Mouse (Mus musculus) lung, adult 18-20 months (tissue): ENCODE data around the gene Mia2.
"Not testable (repeated sequence)": the region's sequence is repeated elsewhere in the genome, so short reads cannot be mapped to it uniquely, and the experiment has no call there.

Source experiments
- DNase-seq, 2 experiments: peaks; one replicate each; pipeline ENCODE4 v3.0.0; 2022; ENCODE audit warnings: mixed read lengths in 2 of 2

The Mia2 gene

GRCm38 (mm10) chr12:59169935-59170334 lies 74.3 kb downstream of the Mia2 start:
- no peak for DNase-seq

GRCm38 (mm10) chr12:59177814-59178213 lies 82.2 kb downstream of the Mia2 start:
- no peak for DNase-seq

GRCm38 (mm10) chr12:59188086-59188682 lies 92.6 kb downstream of the Mia2 start:
- no peak for DNase-seq

DNA sequence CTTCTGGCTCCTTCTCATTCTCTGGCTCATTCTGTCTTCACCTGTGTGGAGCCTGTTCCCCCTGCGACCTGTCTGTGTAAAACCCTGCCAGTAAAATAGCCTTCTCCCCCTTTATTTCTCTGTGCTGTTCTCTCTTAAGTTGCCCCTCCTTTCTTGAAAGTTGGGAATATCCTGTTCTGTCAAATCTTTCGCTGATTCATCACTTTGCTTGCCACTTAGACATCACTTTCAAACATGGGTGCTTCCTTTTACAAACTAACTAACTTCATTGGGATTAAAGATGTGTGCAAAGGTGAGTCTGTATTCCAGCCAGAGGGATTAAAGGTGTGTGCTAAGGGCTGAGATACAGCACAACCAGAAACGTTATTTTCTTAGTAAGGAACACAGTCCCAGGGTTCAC lies 98.0 kb downstream of the Mia2 start:
- DNase-seq, result no peak

GRCm38 (mm10) chr12:59194341-59195003 lies 98.9 kb downstream of the Mia2 start:
- no peak for DNase-seq

DNA sequence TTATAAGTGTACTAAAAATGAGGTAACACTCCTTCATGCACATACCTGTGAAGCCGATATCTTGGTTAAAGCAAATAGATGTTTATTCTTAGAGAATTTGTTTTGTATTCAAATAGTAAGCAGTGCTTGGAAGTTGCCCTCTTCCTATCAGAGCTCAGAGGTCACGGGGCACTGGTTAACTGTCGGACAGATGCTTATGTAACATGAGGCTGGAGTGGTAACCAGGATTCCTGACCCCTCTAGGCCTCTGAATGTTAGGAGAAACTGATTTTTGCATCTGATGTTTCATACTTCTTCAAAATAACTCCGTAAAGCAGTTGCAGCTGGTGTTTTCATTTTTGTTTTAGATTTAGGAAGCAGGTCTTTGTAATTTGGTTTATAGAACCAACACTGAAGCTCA lies 99.5 kb downstream of the Mia2 start:
- DNase-seq, result no peak

GRCm38 (mm10) chr12:59195941-59196340 lies 100.3 kb downstream of the Mia2 start:
- no peak for DNase-seq

DNA sequence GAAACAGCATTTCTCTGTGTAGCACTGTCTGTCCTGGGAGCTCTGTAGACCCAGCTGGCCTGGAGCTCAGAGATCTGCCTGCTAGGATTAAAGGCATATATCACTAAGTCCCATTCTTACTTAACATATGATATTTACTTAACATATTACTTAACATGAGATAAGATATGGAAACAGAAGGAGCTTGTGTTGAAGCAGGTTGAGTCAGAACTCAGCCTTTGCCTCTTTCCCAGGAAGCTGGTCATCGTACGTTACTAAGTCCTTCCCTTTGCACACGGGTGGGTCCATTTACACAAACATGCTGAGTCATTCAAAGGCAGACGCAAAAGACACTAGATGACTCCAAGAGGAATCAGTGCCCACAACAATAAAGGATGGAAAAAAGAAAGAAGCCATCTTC lies 103.2 kb downstream of the Mia2 start:
- DNase-seq, result no peak

DNA sequence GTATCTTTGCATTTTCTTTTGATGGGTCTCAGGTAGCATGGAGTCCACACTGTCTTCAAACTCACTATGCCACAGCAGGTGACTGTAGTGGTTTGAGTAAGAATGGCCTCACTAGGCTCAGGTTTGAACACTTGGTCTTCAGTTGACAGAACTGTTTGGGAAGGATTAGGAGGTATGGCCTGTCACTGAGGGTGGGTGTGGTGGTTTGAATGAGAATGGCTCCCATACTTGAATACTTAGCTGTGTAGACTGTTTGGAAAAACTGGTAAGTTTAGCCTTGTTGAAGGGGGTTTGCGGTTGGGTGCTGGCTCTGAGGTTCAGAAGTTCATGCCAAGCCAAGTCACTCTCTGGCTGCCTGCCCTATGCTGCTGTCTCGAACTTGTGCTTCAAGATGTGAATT lies 103.8 kb downstream of the Mia2 start:
- DNase-seq, result no peak

DNA sequence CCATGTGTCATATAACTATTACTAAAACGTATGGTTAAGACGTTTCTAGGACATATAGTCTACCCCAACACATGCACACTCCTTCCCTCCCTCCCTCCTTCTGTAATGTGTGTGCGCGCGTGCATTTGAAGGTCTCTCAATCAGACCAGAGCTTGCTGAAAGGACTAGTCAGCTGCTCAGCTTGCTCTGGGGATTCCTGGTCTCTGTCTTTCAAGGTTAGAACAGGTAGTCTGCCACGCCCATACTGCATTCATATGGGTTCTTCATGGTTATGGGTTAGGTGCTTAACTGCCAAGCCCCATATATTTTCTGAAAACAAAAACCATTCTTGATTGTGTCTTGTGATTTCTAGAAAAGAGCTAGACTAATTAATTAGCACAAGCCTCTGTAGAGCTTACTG lies 110.0 kb downstream of the Mia2 start:
- DNase-seq, result no peak

GRCm38 (mm10) chr12:59206208-59206999 lies 110.8 kb downstream of the Mia2 start:
- no peak for DNase-seq

- no peak for DNase-seq
Observed at GRCm38 (mm10) chr12:59207000-59207390, 111.4 kb downstream of the Mia2 start.

DNA sequence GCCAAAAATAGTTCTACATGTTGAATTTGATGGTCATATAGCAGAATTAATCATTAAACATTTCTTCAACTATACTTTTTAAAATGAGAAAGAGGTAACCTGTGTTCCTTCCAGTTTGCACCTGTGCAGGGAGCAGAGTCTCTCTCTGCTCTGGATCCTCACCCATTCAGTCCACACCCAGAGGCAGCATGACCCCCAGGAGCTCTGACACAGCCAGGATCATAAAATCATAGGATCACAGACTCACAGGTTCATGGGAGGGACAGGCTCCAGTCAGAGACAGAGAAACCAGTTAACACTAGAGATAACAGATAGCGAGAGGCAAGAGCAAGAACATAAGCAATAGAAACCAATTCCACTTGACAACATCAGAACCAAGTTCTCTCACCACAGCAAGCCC lies 112.2 kb downstream of the Mia2 start:
- DNase-seq, result no peak

GRCm38 (mm10) chr12:59216176-59216575 lies 120.6 kb downstream of the Mia2 start:
- no peak for DNase-seq

GRCm38 (mm10) chr12:59216676-59217266 lies 121.2 kb downstream of the Mia2 start:
- DNase-seq, result no peak

DNA sequence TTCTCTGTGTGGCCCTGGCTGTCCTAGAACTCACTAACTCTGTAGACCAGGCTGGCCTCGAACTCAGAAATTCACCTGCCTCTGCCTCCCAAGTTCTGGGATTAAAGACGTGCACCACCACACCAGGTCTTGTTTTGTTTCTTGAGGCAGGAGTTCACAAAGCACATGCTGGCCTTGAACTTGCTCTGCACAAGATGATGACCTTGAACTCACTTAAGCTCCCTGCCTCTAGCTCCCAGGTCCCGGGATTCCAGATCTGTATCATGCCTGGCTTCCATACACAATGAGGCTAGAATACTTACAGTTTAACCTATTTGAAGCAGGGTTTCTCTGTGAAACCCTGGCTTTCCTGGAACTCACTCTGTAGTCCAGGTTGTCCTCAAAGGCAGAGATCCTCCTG lies 121.7 kb downstream of the Mia2 start:
- no peak for DNase-seq

- DNase-seq, result peak; percentile 21 to 22
Observed at GRCm38 (mm10) chr12:59218640-59219321, 123.2 kb downstream of the Mia2 start.

DNA sequence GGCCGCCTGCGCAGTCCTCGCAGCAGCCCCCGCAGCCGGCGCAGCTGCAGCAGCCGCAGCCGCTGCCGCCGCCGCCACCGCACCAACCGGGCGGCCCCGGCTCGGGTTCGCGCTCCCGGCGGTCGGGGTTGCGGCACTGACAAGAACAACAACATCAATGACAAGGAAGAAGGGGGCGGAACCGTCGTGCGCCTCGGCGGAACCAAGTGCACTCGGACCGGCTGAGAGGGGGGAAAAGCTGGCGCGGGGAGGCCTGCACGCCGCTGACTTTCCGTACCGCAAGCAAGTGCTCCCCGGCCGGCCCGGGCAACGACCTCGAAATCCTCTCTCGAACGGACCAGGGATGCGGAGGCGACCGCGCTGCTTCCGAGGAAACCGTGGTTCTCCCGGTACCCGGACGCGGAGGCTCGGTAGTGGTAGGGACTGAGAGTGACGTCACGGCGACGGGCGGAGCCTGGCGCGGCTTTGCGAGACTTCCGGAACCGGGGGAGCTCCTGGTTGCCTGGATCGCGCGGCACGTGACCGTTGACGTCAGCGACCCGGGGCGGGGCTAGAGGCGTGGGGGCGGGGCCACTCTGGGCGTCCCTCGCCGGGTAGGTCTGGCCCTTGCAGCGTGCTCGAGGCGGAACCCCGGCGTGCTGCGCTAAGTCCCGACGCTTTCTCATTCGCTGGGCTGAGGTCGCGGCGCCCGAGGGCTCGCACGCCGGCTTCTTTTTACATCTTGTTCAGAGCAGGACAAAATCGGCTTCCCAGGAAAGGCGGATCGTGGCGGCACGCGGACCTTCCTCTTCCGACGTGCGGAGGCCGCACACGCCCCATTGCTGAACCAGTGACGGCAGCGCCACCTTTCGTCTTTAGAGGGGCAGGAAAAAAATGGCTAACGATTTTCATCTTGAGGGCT lies 124.0 kb downstream of the Mia2 start, which contains the start of gene Fbxo33:
Gene Fbxo33 (minus strand): TSS at position 401 of the 901 bp plus-strand sequence.
- peak; percentile 97 for DNase-seq

- DNase-seq, result no peak
Observed at GRCm38 (mm10) chr12:59228401-59228800, 132.8 kb downstream of the Mia2 start.

- DNase-seq, result no peak
Observed at GRCm38 (mm10) chr12:59238434-59238833, 142.8 kb downstream of the Mia2 start.

GRCm38 (mm10) chr12:59241031-59241430 lies 145.4 kb downstream of the Mia2 start:
- DNase-seq, result not testable (repeated sequence)
